Mouse (Mus musculus): Measurements from ENCODE around the gene Gnmt. TPM values are rescaled to one million over a fixed set of nuclear protein-coding genes. Genes with fewer than 3 reads are reported as not detected.

Gene Gnmt
- polyA plus RNA-seq, 1 experiment from 2014 or later, result 2.5 TPM

GRCm38 (mm10) chr17:46680760-46681373 is 48.1 kb downstream of the Gnmt start, which contains the start of gene Klhdc3:
TSS of gene Klhdc3 (minus strand) at chr17:46680914.
- peaks cover 21% of the 10 kb centered on the region for H3K4me1 ChIP-seq (replicated peaks; ENCODE audit: control insufficient read depth, insufficient read depth, low read length)
- no peaks in the 10 kb centered on the region for H3K27me3 ChIP-seq (ENCODE audit: control insufficient read depth, insufficient read depth, low read depth, low read length)
- WGBS, result under 1% methylated on average over 49 of the region's 49 CpGs
- H3K9ac ChIP-seq (ENCODE audit: low read length), result peak within 1 kb of the TSS; percentile 74
- peak within 1 kb of the TSS; percentile 71 for H3K4me3 ChIP-seq (ENCODE audit: low read length)
- peak within 1 kb of the TSS; percentile 88 for H3K4me2 ChIP-seq (ENCODE audit: low read depth, low read length)
- H3K9me3 ChIP-seq (ENCODE audit: control insufficient read depth, low read length), result no peaks in the 10 kb centered on the region
- ATAC-seq (ENCODE audit: low read depth), result peak; percentile 99
- H3K27ac ChIP-seq (ENCODE audit: low read length), result peak within 1 kb of the TSS; percentile 88
- peaks cover 44% of the 10 kb centered on the region for H3K36me3 ChIP-seq (ENCODE audit: control insufficient read depth, insufficient read depth, low read length)

- H3K27ac ChIP-seq (ENCODE audit: low read length), result peak overlapping the region; percentile 88
- peaks cover 21% of the 10 kb centered on the region for H3K4me1 ChIP-seq (replicated peaks; ENCODE audit: control insufficient read depth, insufficient read depth, low read length)
- no peak; the same call in 1 of the 2 replicates for ATAC-seq (ENCODE audit: low read depth)
- H3K4me3 ChIP-seq (ENCODE audit: low read length), result peak overlapping the region; percentile 71
- H3K36me3 ChIP-seq (ENCODE audit: control insufficient read depth, insufficient read depth, low read length), result peaks cover 39% of the 10 kb centered on the region
- H3K4me2 ChIP-seq (ENCODE audit: low read depth, low read length), result peak overlapping the region; percentile 88
- no peaks in the 10 kb centered on the region for H3K27me3 ChIP-seq (ENCODE audit: control insufficient read depth, insufficient read depth, low read depth, low read length)
- peak overlapping the region; percentile 74 for H3K9ac ChIP-seq (ENCODE audit: low read length)
- no peaks in the 10 kb centered on the region for H3K9me3 ChIP-seq (ENCODE audit: control insufficient read depth, low read length)
- under 1% methylated on average over 34 of the region's 34 CpGs for WGBS
Measured at GRCm38 (mm10) chr17:46679843-46680759, 48.9 kb downstream of the Gnmt start.

- Histone ChIP-seq H3K36me3 (ENCODE audit: control insufficient read depth, insufficient read depth, low read length) (peaks cover 29% of the 10 kb centered on the region), H3K4me1 (replicated peaks; ENCODE audit: control insufficient read depth, insufficient read depth, low read length) (peaks cover 27% of the 10 kb centered on the region), H3K4me2 (ENCODE audit: low read depth, low read length) (peak overlapping the region; percentile 88), H3K9ac (ENCODE audit: low read length) (peak overlapping the region; percentile 74), H3K4me3 (ENCODE audit: low read length) (no peak overlapping the region), H3K9me3 (ENCODE audit: control insufficient read depth, low read length) (no peaks in the 10 kb centered on the region), H3K27me3 (ENCODE audit: control insufficient read depth, insufficient read depth, low read depth, low read length) (no peaks in the 10 kb centered on the region), H3K27ac (ENCODE audit: low read length) (no peak overlapping the region)
- ATAC-seq (ENCODE audit: low read depth), result no peak
- WGBS, result 27% methylated on average over 9 of the region's 9 CpGs
Measured at GRCm38 (mm10) chr17:46678911-46679310, 50.1 kb downstream of the Gnmt start.

- H3K9ac ChIP-seq (ENCODE audit: low read length), result peak within 1 kb of the TSS; percentile 74
- ATAC-seq (ENCODE audit: low read depth), result no peak
- peak within 1 kb of the TSS; percentile 88 for H3K4me2 ChIP-seq (ENCODE audit: low read depth, low read length)
- peaks cover 29% of the 10 kb centered on the region for H3K4me1 ChIP-seq (replicated peaks; ENCODE audit: control insufficient read depth, insufficient read depth, low read length)
- H3K27me3 ChIP-seq (ENCODE audit: control insufficient read depth, insufficient read depth, low read depth, low read length), result no peaks in the 10 kb centered on the region
- 81% methylated on average over 8 of the region's 9 CpGs for WGBS
- H3K27ac ChIP-seq (ENCODE audit: low read length), result no peak within 1 kb of the TSS
- peaks cover 24% of the 10 kb centered on the region for H3K36me3 ChIP-seq (ENCODE audit: control insufficient read depth, insufficient read depth, low read length)
- H3K4me3 ChIP-seq (ENCODE audit: low read length), result peak within 1 kb of the TSS; percentile 71
- no peaks in the 10 kb centered on the region for H3K9me3 ChIP-seq (ENCODE audit: control insufficient read depth, low read length)
Measured at GRCm38 (mm10) chr17:46678416-46678815, 50.6 kb downstream of the Gnmt start, which contains the start of gene Mea1. TSS of gene Mea1 (plus strand) at chr17:46678793.

Other genes starting within 250 kb of the Gnmt start
- 0.03 and 0.05 TPM in 2 replicates for gene Ttbk1, start 241.5 kb downstream of the Gnmt start, polyA plus RNA-seq (2015; fragmentation: Nextera tagmentation; extraction: Ambion mirVana)
- 33.4 and 37.2 TPM in 2 replicates for gene Dnph1, start 232.5 kb downstream of the Gnmt start, polyA plus RNA-seq (2015; fragmentation: Nextera tagmentation; extraction: Ambion mirVana)
- 4.0 and 4.1 TPM in 2 replicates for gene Cul9, start 182.8 kb downstream of the Gnmt start, polyA plus RNA-seq (2015; fragmentation: Nextera tagmentation; extraction: Ambion mirVana)
- 6.1 and 6.5 TPM in 2 replicates for gene Srf, start 173.0 kb downstream of the Gnmt start, polyA plus RNA-seq (2015; fragmentation: Nextera tagmentation; extraction: Ambion mirVana)
- gene Ptk7, start 99.7 kb downstream of the Gnmt start, polyA plus RNA-seq (2015; fragmentation: Nextera tagmentation; extraction: Ambion mirVana), result 141 and 143 TPM in 2 replicates
- 27.6 and 30.8 TPM in 2 replicates for gene Klc4, start 83.1 kb downstream of the Gnmt start, polyA plus RNA-seq (2015; fragmentation: Nextera tagmentation; extraction: Ambion mirVana)
- gene Mrpl2, start 82.9 kb downstream of the Gnmt start, polyA plus RNA-seq (2015; fragmentation: Nextera tagmentation; extraction: Ambion mirVana), result 93.0 and 97.4 TPM in 2 replicates
- 49.1 and 50.8 TPM in 2 replicates for gene Cul7, start 78.8 kb downstream of the Gnmt start, polyA plus RNA-seq (2015; fragmentation: Nextera tagmentation; extraction: Ambion mirVana)
- 51.4 and 51.6 TPM in 2 replicates for gene Rrp36, start 54.8 kb downstream of the Gnmt start, polyA plus RNA-seq (2015; fragmentation: Nextera tagmentation; extraction: Ambion mirVana)
- 129 and 137 TPM in 2 replicates for gene Mea1, start 50.4 kb downstream of the Gnmt start, polyA plus RNA-seq (2015; fragmentation: Nextera tagmentation; extraction: Ambion mirVana)
- gene Klhdc3, start 48.3 kb downstream of the Gnmt start, polyA plus RNA-seq (2015; fragmentation: Nextera tagmentation; extraction: Ambion mirVana), result 115 TPM in 2 replicates
- 90.7 and 94.7 TPM in 2 replicates for gene Ppp2r5d, start 24.1 kb downstream of the Gnmt start, polyA plus RNA-seq (2015; fragmentation: Nextera tagmentation; extraction: Ambion mirVana)
- gene Pex6, start 17.7 kb downstream of the Gnmt start, polyA plus RNA-seq (2015; fragmentation: Nextera tagmentation; extraction: Ambion mirVana), result 22.1 and 24.2 TPM in 2 replicates
- gene Cnpy3, start 23.0 kb upstream of the Gnmt start, polyA plus RNA-seq (2015; fragmentation: Nextera tagmentation; extraction: Ambion mirVana), result 79.0 and 80.1 TPM in 2 replicates
- 2.8 and 7.1 TPM in 2 replicates for gene Ptcra, start 34.5 kb upstream of the Gnmt start, polyA plus RNA-seq (2015; fragmentation: Nextera tagmentation; extraction: Ambion mirVana)
- gene 2310039H08Rik, start 43.5 kb upstream of the Gnmt start, polyA plus RNA-seq (2015; fragmentation: Nextera tagmentation; extraction: Ambion mirVana), result 59.5 and 60.2 TPM in 2 replicates
- 141 and 154 TPM in 2 replicates for gene Rpl7l1, start 53.5 kb upstream of the Gnmt start, polyA plus RNA-seq (2015; fragmentation: Nextera tagmentation; extraction: Ambion mirVana)
- 3.3 and 4.4 TPM in 2 replicates for gene Bicral, start 129.3 kb upstream of the Gnmt start, polyA plus RNA-seq (2015; fragmentation: Nextera tagmentation; extraction: Ambion mirVana)
- 38.6 and 40.8 TPM in 2 replicates for gene Tbcc, start 161.5 kb upstream of the Gnmt start, polyA plus RNA-seq (2015; fragmentation: Nextera tagmentation; extraction: Ambion mirVana)
- gene Prph2, start 181.3 kb upstream of the Gnmt start, polyA plus RNA-seq (2015; fragmentation: Nextera tagmentation; extraction: Ambion mirVana), result not detected in 2 replicates